Mouse (Mus musculus): Measurements from ENCODE around the gene Omp. TPM values are rescaled to one million over a fixed set of nuclear protein-coding genes. Genes with fewer than 3 reads are reported as not detected.

The Omp gene
- polyA plus RNA-seq, 1 experiment from 2014 or later, result 0.53 TPM

- 73% methylated on average over 10 of the region's 10 CpGs for WGBS (ENCODE audit: insufficient replicate concordance)
- H3K36me3 ChIP-seq (ENCODE audit: control insufficient read depth, insufficient read depth), result peaks cover 4% of the 10 kb centered on the region; the same call in 1 of the 2 replicates
- H3K27me3 ChIP-seq (ENCODE audit: control insufficient read depth, insufficient read depth, low read depth, low read length), result no peaks in the 10 kb centered on the region
- H3K9ac ChIP-seq (ENCODE audit: low read depth, low read length), result no peak overlapping the region
- H3K27ac ChIP-seq (ENCODE audit: low read length), result no peak overlapping the region
- H3K4me2 ChIP-seq (ENCODE audit: low read depth, low read length), result no peak overlapping the region
- ATAC-seq (ENCODE audit: low read depth), result no peak
- no peaks in the 10 kb centered on the region for H3K4me1 ChIP-seq (ENCODE audit: control insufficient read depth, low read depth, low read length)
- H3K4me3 ChIP-seq (ENCODE audit: low read depth, low read length), result no peak overlapping the region
- no peaks in the 10 kb centered on the region for H3K9me3 ChIP-seq (replicated peaks; ENCODE audit: control insufficient read depth, low read length)
Observed at GRCm38 (mm10) chr7:98148721-98149407, 3.6 kb upstream of the Omp start.

- H3K4me2 ChIP-seq (ENCODE audit: low read depth, low read length), result no peak overlapping the region
- no peak overlapping the region for H3K27ac ChIP-seq (ENCODE audit: low read length)
- H3K36me3 ChIP-seq (ENCODE audit: control insufficient read depth, insufficient read depth), result peaks cover 4% of the 10 kb centered on the region; the same call in 1 of the 2 replicates
- H3K27me3 ChIP-seq (ENCODE audit: control insufficient read depth, insufficient read depth, low read depth, low read length), result no peaks in the 10 kb centered on the region
- no peak overlapping the region for H3K4me3 ChIP-seq (ENCODE audit: low read depth, low read length)
- WGBS (ENCODE audit: insufficient replicate concordance), result 85% methylated on average over 8 of the region's 8 CpGs
- no peak overlapping the region for H3K9ac ChIP-seq (ENCODE audit: low read depth, low read length)
- ATAC-seq (ENCODE audit: low read depth), result no peak
- no peaks in the 10 kb centered on the region for H3K4me1 ChIP-seq (ENCODE audit: control insufficient read depth, low read depth, low read length)
- no peaks in the 10 kb centered on the region for H3K9me3 ChIP-seq (replicated peaks; ENCODE audit: control insufficient read depth, low read length)
Observed at GRCm38 (mm10) chr7:98147766-98148165, 2.5 kb upstream of the Omp start.

GRCm38 (mm10) chr7:98146447-98146845 is 1.1 kb upstream of the Omp start:
- H3K4me1 ChIP-seq (ENCODE audit: control insufficient read depth, low read depth, low read length), result peaks cover 4% of the 10 kb centered on the region
- no peak for ATAC-seq (ENCODE audit: low read depth)
- H3K27me3 ChIP-seq (ENCODE audit: control insufficient read depth, insufficient read depth, low read depth, low read length), result no peaks in the 10 kb centered on the region
- H3K9ac ChIP-seq (ENCODE audit: low read depth, low read length), result no peak overlapping the region
- 73% methylated on average over 8 of the region's 8 CpGs for WGBS (ENCODE audit: insufficient replicate concordance)
- no peak overlapping the region for H3K27ac ChIP-seq (ENCODE audit: low read length)
- H3K36me3 ChIP-seq (ENCODE audit: control insufficient read depth, insufficient read depth), result peaks cover 4% of the 10 kb centered on the region; the same call in 1 of the 2 replicates
- H3K9me3 ChIP-seq (replicated peaks; ENCODE audit: control insufficient read depth, low read length), result no peaks in the 10 kb centered on the region
- H3K4me2 ChIP-seq (ENCODE audit: low read depth, low read length), result no peak overlapping the region
- no peak overlapping the region for H3K4me3 ChIP-seq (ENCODE audit: low read depth, low read length)

- Histone ChIP-seq H3K36me3 (ENCODE audit: control insufficient read depth, insufficient read depth) (peaks cover 4% of the 10 kb centered on the region; the same call in 1 of the 2 replicates), H3K4me1 (ENCODE audit: control insufficient read depth, low read depth, low read length) (peaks cover 6% of the 10 kb centered on the region), H3K4me3 (ENCODE audit: low read depth, low read length) (no peak overlapping the region), H3K27ac (ENCODE audit: low read length) (no peak overlapping the region), H3K27me3 (ENCODE audit: control insufficient read depth, insufficient read depth, low read depth, low read length) (no peaks in the 10 kb centered on the region), H3K9ac (ENCODE audit: low read depth, low read length) (no peak overlapping the region), H3K9me3 (replicated peaks; ENCODE audit: control insufficient read depth, low read length) (no peaks in the 10 kb centered on the region), H3K4me2 (ENCODE audit: low read depth, low read length) (no peak overlapping the region)
- WGBS (ENCODE audit: insufficient replicate concordance), result 61% methylated on average over 12 of the region's 12 CpGs
- ATAC-seq (ENCODE audit: low read depth), result no peak
Observed at GRCm38 (mm10) chr7:98145842-98146446, 642 bp upstream of the Omp start.

GRCm38 (mm10) chr7:98142648-98143047 is 2.7 kb downstream of the Omp start:
- no peak for ATAC-seq (ENCODE audit: low read depth)
- no peaks in the 10 kb centered on the region for H3K27me3 ChIP-seq (ENCODE audit: control insufficient read depth, insufficient read depth, low read depth, low read length)
- H3K27ac ChIP-seq (ENCODE audit: low read length), result no peak overlapping the region
- WGBS (ENCODE audit: insufficient replicate concordance), result 76% methylated on average over 3 of the region's 3 CpGs
- H3K4me3 ChIP-seq (ENCODE audit: low read depth, low read length), result no peak overlapping the region
- no peak overlapping the region for H3K4me2 ChIP-seq (ENCODE audit: low read depth, low read length)
- H3K9ac ChIP-seq (ENCODE audit: low read depth, low read length), result no peak overlapping the region
- H3K4me1 ChIP-seq (ENCODE audit: control insufficient read depth, low read depth, low read length), result peaks cover 14% of the 10 kb centered on the region
- no peaks in the 10 kb centered on the region for H3K9me3 ChIP-seq (replicated peaks; ENCODE audit: control insufficient read depth, low read length)
- H3K36me3 ChIP-seq (ENCODE audit: control insufficient read depth, insufficient read depth), result peaks cover 2% of the 10 kb centered on the region; the same call in 1 of the 2 replicates

- Histone ChIP-seq H3K4me1 (ENCODE audit: control insufficient read depth, low read depth, low read length) (peaks cover 14% of the 10 kb centered on the region), H3K4me2 (ENCODE audit: low read depth, low read length) (no peak overlapping the region), H3K36me3 (ENCODE audit: control insufficient read depth, insufficient read depth) (no peaks in the 10 kb centered on the region), H3K4me3 (ENCODE audit: low read depth, low read length) (no peak overlapping the region), H3K27me3 (ENCODE audit: control insufficient read depth, insufficient read depth, low read depth, low read length) (no peaks in the 10 kb centered on the region), H3K9ac (ENCODE audit: low read depth, low read length) (no peak overlapping the region), H3K27ac (ENCODE audit: low read length) (no peak overlapping the region), H3K9me3 (replicated peaks; ENCODE audit: control insufficient read depth, low read length) (no peaks in the 10 kb centered on the region)
- WGBS (ENCODE audit: insufficient replicate concordance), result 79% methylated on average over 8 of the region's 8 CpGs
- ATAC-seq (ENCODE audit: low read depth), result no peak
Observed at GRCm38 (mm10) chr7:98142247-98142646, 3.1 kb downstream of the Omp start.

- peak; percentile 35; the same call in 1 of the 2 replicates for ATAC-seq (ENCODE audit: low read depth)
- WGBS (ENCODE audit: insufficient replicate concordance), result 82% methylated on average over 3 of the region's 3 CpGs
- H3K27me3 ChIP-seq (ENCODE audit: control insufficient read depth, insufficient read depth, low read depth, low read length), result no peaks in the 10 kb centered on the region
- H3K4me2 ChIP-seq (ENCODE audit: low read depth, low read length), result no peak overlapping the region
- H3K9me3 ChIP-seq (replicated peaks; ENCODE audit: control insufficient read depth, low read length), result no peaks in the 10 kb centered on the region
- H3K36me3 ChIP-seq (ENCODE audit: control insufficient read depth, insufficient read depth), result no peaks in the 10 kb centered on the region
- no peak overlapping the region for H3K4me3 ChIP-seq (ENCODE audit: low read depth, low read length)
- H3K4me1 ChIP-seq (ENCODE audit: control insufficient read depth, low read depth, low read length), result peaks cover 14% of the 10 kb centered on the region
- H3K9ac ChIP-seq (ENCODE audit: low read depth, low read length), result no peak overlapping the region
- no peak overlapping the region for H3K27ac ChIP-seq (ENCODE audit: low read length)
Observed at GRCm38 (mm10) chr7:98141206-98141605, 4.1 kb downstream of the Omp start.

DNA sequence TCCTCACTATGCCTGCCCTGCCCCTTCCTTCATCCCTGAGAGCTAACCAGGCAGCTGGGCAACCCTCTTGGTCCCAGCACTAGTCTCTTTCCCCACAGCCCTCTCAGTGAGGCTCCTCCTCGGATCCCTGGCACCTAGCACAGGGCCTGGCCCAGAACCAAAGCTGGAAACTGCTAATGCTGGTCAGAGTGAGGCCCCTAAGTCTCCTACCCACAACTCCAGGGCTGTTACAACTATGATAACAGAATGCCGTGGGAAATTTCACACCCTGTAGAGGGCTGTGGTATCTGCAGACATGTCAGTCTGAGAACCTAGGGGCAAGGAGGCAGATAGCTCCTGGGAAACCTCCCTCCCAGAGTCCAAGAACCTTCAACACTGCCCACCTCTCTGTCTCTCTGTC is 4.7 kb downstream of the Omp start:
- Histone ChIP-seq H3K4me1 (ENCODE audit: control insufficient read depth, low read depth, low read length) (peaks cover 14% of the 10 kb centered on the region), H3K36me3 (ENCODE audit: control insufficient read depth, insufficient read depth) (no peaks in the 10 kb centered on the region), H3K27me3 (ENCODE audit: control insufficient read depth, insufficient read depth, low read depth, low read length) (no peaks in the 10 kb centered on the region), H3K9ac (ENCODE audit: low read depth, low read length) (0 out of 2 replicates have a peak overlapping the region, but pooled peaks have one; percentile 9), H3K27ac (ENCODE audit: low read length) (no peak overlapping the region), H3K9me3 (replicated peaks; ENCODE audit: control insufficient read depth, low read length) (no peaks in the 10 kb centered on the region), H3K4me3 (ENCODE audit: low read depth, low read length) (no peak overlapping the region), H3K4me2 (ENCODE audit: low read depth, low read length) (no peak overlapping the region)
- 19% methylated on average over 2 of the region's 2 CpGs for WGBS (ENCODE audit: insufficient replicate concordance)
- ATAC-seq (ENCODE audit: low read depth), result peak; percentile 47

- H3K36me3 ChIP-seq (ENCODE audit: control insufficient read depth, insufficient read depth), result no peaks in the 10 kb centered on the region; the same call in 1 of the 2 replicates
- no peak overlapping the region for H3K4me3 ChIP-seq (ENCODE audit: low read depth, low read length)
- no peak overlapping the region for H3K27ac ChIP-seq (ENCODE audit: low read length)
- H3K4me2 ChIP-seq (ENCODE audit: low read depth, low read length), result no peak overlapping the region
- H3K27me3 ChIP-seq (ENCODE audit: control insufficient read depth, insufficient read depth, low read depth, low read length), result no peaks in the 10 kb centered on the region
- 30% methylated on average over 9 of the region's 9 CpGs for WGBS (ENCODE audit: insufficient replicate concordance)
- H3K9me3 ChIP-seq (replicated peaks; ENCODE audit: control insufficient read depth, low read length), result no peaks in the 10 kb centered on the region
- H3K9ac ChIP-seq (ENCODE audit: low read depth, low read length), result no peak overlapping the region
- H3K4me1 ChIP-seq (ENCODE audit: control insufficient read depth, low read depth, low read length), result peaks cover 14% of the 10 kb centered on the region
- ATAC-seq (ENCODE audit: low read depth), result no peak
Observed at GRCm38 (mm10) chr7:98139216-98139615, 6.1 kb downstream of the Omp start.
